Mouse (Mus musculus): ENCODE results near the gene Senp6.

The Senp6 gene

GRCm38 (mm10) chr9:80169551-80169950, 102.8 kb downstream of the Senp6 start:
- in situ Hi-C loops (cut with MboI, MseI), result no loop called here

GRCm38 (mm10) chr9:80171241-80171640, 104.5 kb downstream of the Senp6 start:
- in situ Hi-C loops (cut with MboI, MseI), result no loop called here

GRCm38 (mm10) chr9:80172396-80173222, 105.9 kb downstream of the Senp6 start:
- in situ Hi-C loops (cut with MboI, MseI), result no loop called here

GRCm38 (mm10) chr9:80173629-80174028, 106.9 kb downstream of the Senp6 start:
- in situ Hi-C loops (cut with MboI, MseI), result no loop called here

- in situ Hi-C loops (cut with MboI, MseI), result no loop called here
Observed at GRCm38 (mm10) chr9:80176696-80177478, 110.2 kb downstream of the Senp6 start.

GRCm38 (mm10) chr9:80178670-80179069, 112.0 kb downstream of the Senp6 start:
- in situ Hi-C loops (cut with MboI, MseI), result no loop called here

- in situ Hi-C loops (cut with MboI, MseI), result no loop called here
Observed at GRCm38 (mm10) chr9:80179688-80180087, 113.0 kb downstream of the Senp6 start.

GRCm38 (mm10) chr9:80180771-80181170, 114.1 kb downstream of the Senp6 start:
- in situ Hi-C loops (cut with MboI, MseI), result no loop called here

- in situ Hi-C loops (cut with MboI, MseI), result no loop called here
Observed at GRCm38 (mm10) chr9:80181692-80182091, 115.0 kb downstream of the Senp6 start.

GRCm38 (mm10) chr9:80184138-80184537, 117.4 kb downstream of the Senp6 start:
- in situ Hi-C loops (cut with MboI, MseI), result no loop called here

- in situ Hi-C loops (cut with MboI, MseI), result no loop called here
Observed at GRCm38 (mm10) chr9:80185737-80186136, 119.0 kb downstream of the Senp6 start.

- in situ Hi-C loops (cut with MboI, MseI), result no loop called here
Observed at GRCm38 (mm10) chr9:80186693-80187092, 120.0 kb downstream of the Senp6 start.

GRCm38 (mm10) chr9:80188324-80188893, 121.7 kb downstream of the Senp6 start:
- in situ Hi-C loops (cut with MboI, MseI), result no loop called here

GRCm38 (mm10) chr9:80191240-80191639, 124.5 kb downstream of the Senp6 start:
- in situ Hi-C loops (cut with MboI, MseI), result loop anchor here in 1 of 2 experiments (10.0 kb wide), 1 partner anchor 1506 kb away; no protein-coding TSS in a partner anchor

GRCm38 (mm10) chr9:80192324-80192723, 125.6 kb downstream of the Senp6 start:
- in situ Hi-C loops (cut with MboI, MseI), result loop anchor here in 1 of 2 experiments (10.0 kb wide), 1 partner anchor 1508 kb away; no protein-coding TSS in a partner anchor

GRCm38 (mm10) chr9:80194446-80194845, 127.7 kb downstream of the Senp6 start:
- in situ Hi-C loops (cut with MboI, MseI), result loop anchor here in 1 of 2 experiments (10.0 kb wide), 1 partner anchor 1510 kb away; no protein-coding TSS in a partner anchor

All from T-helper 17 cell (primary cell).